Mouse (Mus musculus): Measurements from ENCODE around the gene Cox14.

- TF ChIP-seq CTCF (IDR thresholded peaks at IDR 0.05) (no peak), POLR2A (IDR thresholded peaks at IDR 0.05; ENCODE audit: insufficient read depth, low read depth, low read length) (no peak), EP300 (IDR thresholded peaks at IDR 0.05; ENCODE audit: insufficient read depth, low read depth, low read length) (no peak)
Measured at GRCm38 (mm10) chr15:99733186-99733585, 7.8 kb downstream of the Cox14 start.

Measured in heart, adult 2 months (tissue).